Mouse (Mus musculus) forebrain, embryonic 14.5 days (tissue): ENCODE data around the gene Rabgap1l. TPM values are rescaled to one million over a fixed set of nuclear protein-coding genes. Genes with fewer than 3 reads are reported as not detected.

Experiments used
- ATAC-seq: fragments of 200-750 bp; cut with Nextera tagmentation; 2 replicates; pipeline ENCODE4 v1.8.0; 2017; ENCODE audit warnings: mild to moderate bottlenecking, moderate library complexity
- DNase-seq: peaks from one replicate; pipeline ENCODE4 v3.0.0-alpha.2; 2015; ENCODE audit warnings: low spot score
- H3K27ac ChIP-seq: fragments of 300-500 bp; sonication (generic); 2 replicates; pipeline ENCODE4 v1.5.1; 2014; ENCODE audit warnings: low read depth, mild to moderate bottlenecking, control low read depth, low read length, moderate library complexity
- H3K27me3 ChIP-seq: fragments of 300-500 bp; sonication (generic); replicated peaks from 2 replicates; pipeline ENCODE4 v1.6.1; 2014; ENCODE audit warnings: low read length, control low read depth, mixed read lengths; ENCODE audit not compliant: control insufficient read depth, insufficient read depth
- H3K36me3 ChIP-seq: fragments of 300-500 bp; sonication (generic); 2 replicates; pipeline ENCODE4 v1.6.1; 2014; ENCODE audit warnings: low read length, control low read depth; ENCODE audit not compliant: control insufficient read depth, insufficient read depth
- H3K4me1 ChIP-seq: fragments of 300-500 bp; sonication (generic); 2 replicates; pipeline ENCODE4 v1.6.1; 2014; ENCODE audit warnings: antibody characterized with exemption, low read length, control low read depth; ENCODE audit not compliant: control insufficient read depth, insufficient read depth
- H3K4me2 ChIP-seq: fragments of 300-500 bp; sonication (generic); 2 replicates; pipeline ENCODE4 v1.6.1; 2014; ENCODE audit warnings: mild to moderate bottlenecking, control low read depth, low read length
- H3K4me3 ChIP-seq: fragments of 300-500 bp; sonication (generic); 2 replicates; pipeline ENCODE4 v1.5.1; 2014; ENCODE audit warnings: low read depth, low read length, control low read depth
- H3K9ac ChIP-seq: fragments of 300-500 bp; sonication (generic); 2 replicates; pipeline ENCODE4 v1.6.1; 2014; ENCODE audit warnings: mild to moderate bottlenecking, low read length, control low read depth, moderate library complexity
- H3K9me3 ChIP-seq: fragments of 300-500 bp; sonication (generic); replicated peaks from 2 replicates; pipeline ENCODE4 v1.6.1; 2016; ENCODE audit warnings: low read length, control low read depth, mixed read lengths; ENCODE audit not compliant: control insufficient read depth
- WGBS: fragments of 180-500 bp; shearing (Covaris S2); extraction: QIAGEN DNeasy Blood & Tissue Kit; methylation state at CpG from one replicate; pipeline ENCODE4 v1.1.7; 2014; 5-methylcytosine and 5-hydroxymethylcytosine counted together
- polyA plus RNA-seq: library from polyadenylated mRNA; unstranded; fragments of >200 nt; fragmentation: Nextera tagmentation; extraction: Ambion mirVana; gene quantifications from 2 replicates; pipeline ENCODE4 v1.2.1, GENCODE M21; 2014

Gene Rabgap1l
- polyA plus RNA-seq, 1 experiment from 2014 or later, result 25.6 TPM

DNA sequence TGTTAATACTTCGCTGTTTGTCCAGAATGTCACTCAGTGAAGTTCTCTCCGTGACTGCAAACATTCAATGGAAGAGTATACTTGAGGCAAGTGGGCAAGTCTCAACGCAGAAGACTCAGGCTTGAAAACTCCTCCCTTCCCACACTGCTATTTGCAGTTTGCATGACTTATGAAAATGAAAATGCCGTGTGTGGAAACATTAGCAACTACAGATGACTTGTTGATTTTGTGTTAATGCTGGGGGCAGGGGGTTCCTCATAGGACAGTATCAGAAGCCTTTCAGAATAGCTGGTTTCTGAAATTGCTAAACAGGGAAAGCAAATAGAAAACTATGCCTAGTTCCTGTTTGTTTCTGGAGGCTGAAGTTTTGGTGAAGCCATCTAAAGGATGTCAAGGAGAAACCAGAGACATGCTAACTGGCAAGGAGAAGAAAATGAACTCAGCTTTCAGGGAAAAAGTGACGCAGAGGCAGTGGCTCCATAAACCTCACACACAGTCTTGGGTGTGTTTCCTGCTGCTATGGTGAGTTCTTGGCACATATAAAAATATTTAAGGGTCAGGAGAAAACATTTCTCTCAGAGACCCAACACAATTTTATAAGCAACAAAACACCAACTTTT is 541.5 kb downstream of the Rabgap1l start:
- ATAC-seq (no peak), DNase-seq (no peak)
- H3K27me3 ChIP-seq, result no peaks in the 10 kb centered on the region
- H3K36me3 ChIP-seq, result peaks cover 7% of the 10 kb centered on the region; the same call in 1 of the 2 replicates
- no peaks in the 10 kb centered on the region for H3K9me3 ChIP-seq
- no peaks in the 10 kb centered on the region for H3K4me1 ChIP-seq
- H3K9ac ChIP-seq, result no peak overlapping the region
- no peak overlapping the region for H3K27ac ChIP-seq
- WGBS, result 85% methylated on average over 5 of the region's 5 CpGs
- H3K4me3 ChIP-seq, result no peak overlapping the region
- H3K4me2 ChIP-seq, result no peak overlapping the region

DNA sequence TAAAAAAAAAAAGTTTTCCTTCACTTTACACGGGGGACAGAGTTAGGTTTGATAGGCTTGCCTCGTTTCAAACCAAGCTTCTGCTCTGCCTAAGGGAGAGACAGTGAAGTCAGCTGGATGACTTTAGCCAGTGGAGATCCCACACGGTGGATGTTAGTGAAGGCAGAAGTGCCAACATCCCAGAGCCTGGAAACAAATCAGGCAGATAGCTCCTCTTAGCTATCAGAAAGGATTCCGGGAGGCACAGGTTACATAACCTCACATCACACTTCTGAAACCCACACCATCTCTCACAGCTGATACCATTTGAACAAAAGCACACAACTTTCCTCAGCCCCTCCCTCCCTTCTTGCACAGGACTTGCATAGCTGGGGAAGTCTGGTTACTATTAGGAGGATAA is 542.2 kb downstream of the Rabgap1l start:
- no peak for ATAC-seq
- Histone ChIP-seq H3K27me3 (no peaks in the 10 kb centered on the region), H3K4me3 (no peak overlapping the region), H3K9ac (no peak overlapping the region), H3K9me3 (no peaks in the 10 kb centered on the region), H3K36me3 (peaks cover 5% of the 10 kb centered on the region; the same call in 1 of the 2 replicates), H3K4me1 (no peaks in the 10 kb centered on the region), H3K4me2 (no peak overlapping the region), H3K27ac (no peak overlapping the region)
- no peak for DNase-seq
- 78% methylated on average over 4 of the region's 4 CpGs for WGBS

DNA sequence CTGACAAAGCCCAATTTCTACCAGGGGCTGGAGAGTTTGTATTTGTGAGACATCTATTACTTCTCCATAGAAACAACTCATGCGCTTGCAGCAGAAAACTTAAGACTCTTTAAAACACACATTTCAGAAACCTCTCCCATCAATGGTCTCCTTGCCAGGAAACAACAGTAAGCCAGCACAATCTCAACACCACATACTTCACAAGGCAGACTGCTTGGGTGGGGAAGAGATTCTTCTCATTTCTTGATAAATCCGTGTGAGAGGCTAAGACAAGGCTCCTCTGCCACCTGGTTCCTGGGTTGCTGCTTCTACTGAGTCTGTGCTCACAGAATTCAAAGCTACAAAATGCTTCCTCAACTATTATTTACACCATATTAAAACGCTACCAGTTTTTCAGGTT is 543.2 kb downstream of the Rabgap1l start:
- no peaks in the 10 kb centered on the region for H3K36me3 ChIP-seq
- 85% methylated on average over 3 of the region's 3 CpGs for WGBS
- no peaks in the 10 kb centered on the region for H3K27me3 ChIP-seq
- H3K4me2 ChIP-seq, result no peak overlapping the region
- H3K4me3 ChIP-seq, result no peak overlapping the region
- no peaks in the 10 kb centered on the region for H3K9me3 ChIP-seq
- H3K4me1 ChIP-seq, result no peaks in the 10 kb centered on the region
- no peak overlapping the region for H3K27ac ChIP-seq
- ATAC-seq (no peak), DNase-seq (no peak)
- no peak overlapping the region for H3K9ac ChIP-seq

GRCm38 (mm10) chr1:160247473-160247872 is 545.5 kb downstream of the Rabgap1l start:
- Histone ChIP-seq H3K9me3 (no peaks in the 10 kb centered on the region), H3K4me3 (no peak overlapping the region), H3K36me3 (no peaks in the 10 kb centered on the region), H3K9ac (no peak overlapping the region), H3K27ac (no peak overlapping the region), H3K4me2 (no peak overlapping the region), H3K4me1 (no peaks in the 10 kb centered on the region), H3K27me3 (no peaks in the 10 kb centered on the region)
- 84% methylated on average over 9 of the region's 9 CpGs for WGBS
- DNase-seq (no peak), ATAC-seq (no peak)

DNA sequence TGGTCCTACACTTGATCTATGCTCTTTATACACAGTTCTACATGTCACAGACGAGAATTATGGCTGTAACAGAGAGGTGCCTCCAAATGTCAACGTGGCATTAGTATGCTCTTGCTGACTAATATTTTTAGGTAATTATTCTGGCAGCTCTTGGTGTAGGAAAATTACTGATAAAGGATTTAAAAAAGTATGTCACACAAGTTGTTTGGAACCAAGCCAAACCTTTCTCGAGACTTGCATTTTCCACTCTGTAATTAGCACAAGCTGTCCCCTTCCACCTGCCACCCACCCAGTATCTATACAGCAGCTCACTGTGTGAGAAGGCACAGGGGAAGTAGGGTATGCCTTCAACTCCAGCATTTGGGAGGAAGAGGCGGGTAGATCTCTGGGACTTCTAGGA is 546.2 kb downstream of the Rabgap1l start:
- no peaks in the 10 kb centered on the region for H3K9me3 ChIP-seq
- H3K9ac ChIP-seq, result no peak overlapping the region
- H3K27ac ChIP-seq, result no peak overlapping the region
- no peak overlapping the region for H3K4me2 ChIP-seq
- DNase-seq (peak; percentile 70), ATAC-seq (peak; percentile 61; the same call in 1 of the 2 replicates)
- no peaks in the 10 kb centered on the region for H3K27me3 ChIP-seq
- WGBS, result 60% methylated on average over 4 of the region's 4 CpGs
- no peaks in the 10 kb centered on the region for H3K36me3 ChIP-seq
- no peak overlapping the region for H3K4me3 ChIP-seq
- H3K4me1 ChIP-seq, result no peaks in the 10 kb centered on the region

- no peak overlapping the region for H3K27ac ChIP-seq
- ATAC-seq, result no peak
- no peaks in the 10 kb centered on the region for H3K27me3 ChIP-seq
- no peaks in the 10 kb centered on the region for H3K9me3 ChIP-seq
- DNase-seq, result no peak
- 86% methylated on average over 2 of the region's 2 CpGs for WGBS
- no peaks in the 10 kb centered on the region for H3K4me1 ChIP-seq
- H3K9ac ChIP-seq, result no peak overlapping the region
- H3K4me3 ChIP-seq, result no peak overlapping the region
- no peak overlapping the region for H3K4me2 ChIP-seq
- no peaks in the 10 kb centered on the region for H3K36me3 ChIP-seq
Measured at GRCm38 (mm10) chr1:160245954-160246353, 547.1 kb downstream of the Rabgap1l start.

GRCm38 (mm10) chr1:160244689-160245088 is 548.3 kb downstream of the Rabgap1l start:
- 88% methylated on average over 5 of the region's 5 CpGs for WGBS
- 0 out of 2 replicates have a peak, but pooled peaks cover 2% of the 10 kb centered on the region for H3K36me3 ChIP-seq
- no peaks in the 10 kb centered on the region for H3K27me3 ChIP-seq
- no peak overlapping the region for H3K9ac ChIP-seq
- H3K4me3 ChIP-seq, result no peak overlapping the region
- DNase-seq (no peak), ATAC-seq (no peak)
- H3K4me2 ChIP-seq, result no peak overlapping the region
- H3K4me1 ChIP-seq, result no peaks in the 10 kb centered on the region
- H3K9me3 ChIP-seq, result no peaks in the 10 kb centered on the region
- H3K27ac ChIP-seq, result no peak overlapping the region

DNA sequence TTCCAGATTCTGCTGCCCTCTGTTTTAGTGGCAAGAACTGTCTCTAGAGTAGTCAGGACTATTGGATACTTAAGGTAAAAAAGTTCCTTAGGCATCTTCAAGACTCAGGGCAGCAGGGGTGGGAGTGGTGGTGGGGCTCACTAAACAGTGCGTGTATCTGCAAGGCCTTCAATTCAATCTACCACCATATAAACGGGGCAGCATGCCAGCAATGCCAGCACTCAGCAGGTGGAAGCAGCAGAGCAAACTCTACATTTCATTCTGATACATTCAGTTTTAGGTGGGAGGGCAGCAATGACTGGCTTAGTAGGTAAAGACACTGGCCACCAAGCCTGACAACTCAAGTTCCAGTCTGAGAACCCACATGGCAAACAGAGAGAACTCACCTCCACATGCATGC is 552.9 kb downstream of the Rabgap1l start:
- DNase-seq (no peak), ATAC-seq (no peak)
- Histone ChIP-seq H3K9me3 (no peaks in the 10 kb centered on the region), H3K4me2 (no peak overlapping the region), H3K4me3 (no peak overlapping the region), H3K27me3 (no peaks in the 10 kb centered on the region), H3K4me1 (no peaks in the 10 kb centered on the region), H3K27ac (no peak overlapping the region), H3K36me3 (0 out of 2 replicates have a peak, but pooled peaks cover 2% of the 10 kb centered on the region), H3K9ac (no peak overlapping the region)
- WGBS, result 89% methylated on average over 2 of the region's 2 CpGs

DNA sequence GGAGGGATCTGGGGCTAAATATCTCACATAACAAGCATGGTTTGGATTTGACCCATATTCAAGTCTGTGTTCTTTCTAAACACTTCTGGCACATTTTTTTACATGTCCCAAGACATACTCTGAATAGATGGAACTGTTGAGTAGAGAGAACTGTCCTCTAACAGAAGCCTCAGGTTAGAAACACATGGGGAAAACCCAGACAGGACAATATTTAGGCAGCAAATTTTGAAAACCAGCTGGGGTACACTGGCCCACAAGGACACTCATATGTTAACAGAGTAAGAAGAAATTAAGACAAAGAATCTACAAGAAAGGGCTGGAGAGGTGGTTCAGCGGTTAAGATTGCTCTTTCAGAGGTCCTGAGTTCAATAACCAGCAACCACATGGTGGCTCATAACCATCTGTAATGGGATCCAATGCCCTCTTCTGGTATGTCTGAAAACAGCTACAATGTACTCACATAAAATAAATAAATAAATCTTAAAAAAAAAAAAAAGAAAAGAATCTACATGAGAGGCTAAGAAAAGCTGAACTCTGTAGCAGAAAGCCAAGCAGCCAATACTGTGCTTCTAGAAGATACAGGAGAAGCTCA is 554.1 kb downstream of the Rabgap1l start:
- 97% methylated on average over 1 of the region's 1 CpGs for WGBS
- Histone ChIP-seq H3K4me2 (no peak overlapping the region), H3K36me3 (0 out of 2 replicates have a peak, but pooled peaks cover 2% of the 10 kb centered on the region), H3K4me1 (no peaks in the 10 kb centered on the region), H3K27me3 (no peaks in the 10 kb centered on the region), H3K27ac (no peak overlapping the region), H3K4me3 (no peak overlapping the region), H3K9ac (no peak overlapping the region), H3K9me3 (no peaks in the 10 kb centered on the region)
- no peak for ATAC-seq
- DNase-seq, result no peak
